Mouse (Mus musculus) stomach, embryonic 15.5 days (tissue): ENCODE measurements around the gene Prph. TPM values are rescaled to one million over a fixed set of nuclear protein-coding genes. Genes with fewer than 3 reads are reported as not detected.

ENCODE experiments used
- ATAC-seq: fragments of 200-750 bp; cut with Nextera tagmentation; 2 replicates; pipeline ENCODE4 v1.8.0; 2017; ENCODE audit warnings: low read depth, moderate number of reproducible peaks, moderate TSS enrichment; ENCODE audit not compliant: insufficient read depth, low FRiP score
- H3K27ac ChIP-seq: fragments of 300-500 bp; sonication (generic); 2 replicates; pipeline ENCODE4 v1.5.1; 2015; ENCODE audit warnings: mild to moderate bottlenecking, inconsistent platforms
- H3K27me3 ChIP-seq: fragments of 300-500 bp; sonication (generic); replicated peaks from 2 replicates; pipeline ENCODE4 v1.6.1; 2015; ENCODE audit warnings: inconsistent platforms
- H3K36me3 ChIP-seq: fragments of 300-500 bp; sonication (generic); 2 replicates; pipeline ENCODE4 v1.6.1; 2015; ENCODE audit warnings: inconsistent platforms
- H3K4me1 ChIP-seq: fragments of 300-500 bp; sonication (generic); 2 replicates; pipeline ENCODE4 v1.6.1; 2015; ENCODE audit warnings: inconsistent platforms
- H3K4me2 ChIP-seq: fragments of 300-500 bp; sonication (generic); 2 replicates; pipeline ENCODE4 v1.6.1; 2015; ENCODE audit warnings: mild to moderate bottlenecking, inconsistent platforms
- H3K4me3 ChIP-seq: fragments of 300-500 bp; sonication (generic); replicated peaks from 2 replicates; pipeline ENCODE4 v1.5.1; 2015; ENCODE audit warnings: inconsistent platforms
- H3K9ac ChIP-seq: fragments of 300-500 bp; sonication (generic); 2 replicates; pipeline ENCODE4 v1.6.1; 2015; ENCODE audit warnings: inconsistent platforms
- H3K9me3 ChIP-seq: fragments of 300-500 bp; sonication (generic); 2 replicates; pipeline ENCODE4 v1.6.1; 2016; ENCODE audit warnings: inconsistent platforms
- WGBS: fragments of 180-500 bp; shearing (Covaris S2); methylation state at CpG from one replicate; pipeline ENCODE4 v1.1.7; 2015; 5-methylcytosine and 5-hydroxymethylcytosine counted together
- polyA plus RNA-seq: library from polyadenylated mRNA; unstranded; fragments of >200 nt; fragmentation: Nextera tagmentation; extraction: Ambion mirVana; gene quantifications from 2 replicates; pipeline ENCODE4 v1.2.1, GENCODE M21; 2015

The Prph gene
- polyA plus RNA-seq, 1 experiment from 2014 or later = 38.7 TPM

- WGBS = 92% methylated on average over 12 of the region's 12 CpGs
- no peak overlapping the region for H3K9ac ChIP-seq
- ATAC-seq = no peak
- H3K4me1 ChIP-seq = peaks cover 15% of the 10 kb centered on the region; the same call in 1 of the 2 replicates
- peaks cover 25% of the 10 kb centered on the region for H3K36me3 ChIP-seq
- H3K27ac ChIP-seq = no peak overlapping the region
- no peaks in the 10 kb centered on the region for H3K9me3 ChIP-seq
- H3K27me3 ChIP-seq = peaks cover 33% of the 10 kb centered on the region
- no peak overlapping the region for H3K4me3 ChIP-seq
- H3K4me2 ChIP-seq = no peak overlapping the region
These were observed 27.3 kb downstream of the Prph start for GRCm38 (mm10) chr15:99082322-99082721.

GRCm38 (mm10) chr15:99082840-99083239, 27.9 kb downstream of the Prph start:
- ATAC-seq = no peak
- Histone ChIP-seq H3K36me3 (peaks cover 25% of the 10 kb centered on the region), H3K27ac (no peak overlapping the region), H3K27me3 (peaks cover 39% of the 10 kb centered on the region), H3K9me3 (no peaks in the 10 kb centered on the region), H3K4me1 (peaks cover 17% of the 10 kb centered on the region), H3K4me3 (no peak overlapping the region), H3K9ac (no peak overlapping the region), H3K4me2 (no peak overlapping the region)
- WGBS = 90% methylated on average over 16 of the region's 16 CpGs

- Histone ChIP-seq H3K4me1 (peaks cover 21% of the 10 kb centered on the region), H3K27me3 (peaks cover 43% of the 10 kb centered on the region), H3K4me3 (no peak overlapping the region), H3K36me3 (peaks cover 25% of the 10 kb centered on the region), H3K9ac (no peak overlapping the region), H3K27ac (no peak overlapping the region), H3K4me2 (no peak overlapping the region), H3K9me3 (no peaks in the 10 kb centered on the region)
- no peak for ATAC-seq
- 67% methylated on average over 9 of the region's 9 CpGs for WGBS
These were observed 28.3 kb downstream of the Prph start for GRCm38 (mm10) chr15:99083258-99083657.

- Histone ChIP-seq H3K36me3 (peaks cover 25% of the 10 kb centered on the region), H3K9ac (no peak overlapping the region), H3K27ac (no peak overlapping the region), H3K27me3 (peaks cover 50% of the 10 kb centered on the region), H3K4me2 (peak overlapping the region; percentile 21; the same call in 1 of the 2 replicates), H3K4me1 (peaks cover 21% of the 10 kb centered on the region), H3K9me3 (no peaks in the 10 kb centered on the region), H3K4me3 (no peak overlapping the region; the same call in 1 of the 2 replicates)
- WGBS = 10% methylated on average over 11 of the region's 11 CpGs
- ATAC-seq = 0 out of 2 replicates have a peak, but pooled peaks have one; percentile 5
These were observed 29.0 kb downstream of the Prph start for GRCm38 (mm10) chr15:99083867-99084557.

GRCm38 (mm10) chr15:99084618-99085017, 29.6 kb downstream of the Prph start:
- Histone ChIP-seq H3K9me3 (no peaks in the 10 kb centered on the region), H3K27ac (no peak overlapping the region), H3K4me3 (no peak overlapping the region; the same call in 1 of the 2 replicates), H3K4me1 (peaks cover 21% of the 10 kb centered on the region), H3K36me3 (peaks cover 25% of the 10 kb centered on the region), H3K27me3 (peaks cover 56% of the 10 kb centered on the region), H3K4me2 (peak overlapping the region; percentile 21; the same call in 1 of the 2 replicates), H3K9ac (no peak overlapping the region)
- 17% methylated on average over 19 of the region's 19 CpGs for WGBS
- ATAC-seq = no peak

GRCm38 (mm10) chr15:99085997-99086396, 31.0 kb downstream of the Prph start:
- no peak overlapping the region for H3K4me3 ChIP-seq
- WGBS = 87% methylated on average over 4 of the region's 4 CpGs
- H3K4me2 ChIP-seq = no peak overlapping the region
- H3K27ac ChIP-seq = no peak overlapping the region
- peaks cover 69% of the 10 kb centered on the region for H3K27me3 ChIP-seq
- peaks cover 22% of the 10 kb centered on the region for H3K36me3 ChIP-seq
- no peaks in the 10 kb centered on the region for H3K9me3 ChIP-seq
- peaks cover 21% of the 10 kb centered on the region for H3K4me1 ChIP-seq
- no peak overlapping the region for H3K9ac ChIP-seq
- ATAC-seq = no peak

- ATAC-seq = no peak
- H3K4me1 ChIP-seq = peaks cover 21% of the 10 kb centered on the region
- 8% methylated on average over 60 of the region's 60 CpGs for WGBS
- H3K36me3 ChIP-seq = peaks cover 12% of the 10 kb centered on the region
- no peak within 1 kb of the TSS for H3K27ac ChIP-seq
- H3K27me3 ChIP-seq = peaks cover 81% of the 10 kb centered on the region
- no peak within 1 kb of the TSS for H3K9ac ChIP-seq
- H3K4me2 ChIP-seq = peak within 1 kb of the TSS; percentile 58
- H3K9me3 ChIP-seq = no peaks in the 10 kb centered on the region
- peak within 1 kb of the TSS; percentile 30; the same call in 1 of the 2 replicates for H3K4me3 ChIP-seq
These were observed 32.5 kb downstream of the Prph start, which contains the start of gene C1ql4 for GRCm38 (mm10) chr15:99087253-99088075. C1ql4 (minus strand) TSS chr15:99087817.

- H3K27ac ChIP-seq = no peak overlapping the region
- peak; percentile 41; the same call in 1 of the 2 replicates for ATAC-seq
- WGBS = under 1% methylated on average over 27 of the region's 27 CpGs
- peak overlapping the region; percentile 30; the same call in 1 of the 2 replicates for H3K4me3 ChIP-seq
- H3K9me3 ChIP-seq = no peaks in the 10 kb centered on the region
- peak overlapping the region; percentile 58 for H3K4me2 ChIP-seq
- H3K9ac ChIP-seq = no peak overlapping the region
- peaks cover 4% of the 10 kb centered on the region; the same call in 1 of the 2 replicates for H3K36me3 ChIP-seq
- peaks cover 89% of the 10 kb centered on the region for H3K27me3 ChIP-seq
- H3K4me1 ChIP-seq = peaks cover 21% of the 10 kb centered on the region
These were observed 33.3 kb downstream of the Prph start for GRCm38 (mm10) chr15:99088292-99088691.

GRCm38 (mm10) chr15:99089069-99089468, 34.1 kb downstream of the Prph start:
- H3K36me3 ChIP-seq = no peaks in the 10 kb centered on the region
- no peak overlapping the region for H3K9ac ChIP-seq
- no peak overlapping the region for H3K27ac ChIP-seq
- no peak for ATAC-seq
- peaks cover 23% of the 10 kb centered on the region for H3K4me1 ChIP-seq
- no peaks in the 10 kb centered on the region for H3K9me3 ChIP-seq
- 19% methylated on average over 14 of the region's 14 CpGs for WGBS
- H3K4me3 ChIP-seq = no peak overlapping the region
- peak overlapping the region; percentile 58; the same call in 1 of the 2 replicates for H3K4me2 ChIP-seq
- peaks cover 90% of the 10 kb centered on the region for H3K27me3 ChIP-seq

GRCm38 (mm10) chr15:99092870-99093269, 37.9 kb downstream of the Prph start, which contains the start of gene Dnajc22:
Dnajc22 (plus strand) TSS chr15:99093170.
- H3K4me1 ChIP-seq = peaks cover 39% of the 10 kb centered on the region
- H3K27me3 ChIP-seq = peaks cover 89% of the 10 kb centered on the region
- no peak within 1 kb of the TSS for H3K27ac ChIP-seq
- 59% methylated on average over 8 of the region's 8 CpGs for WGBS
- peak within 1 kb of the TSS; percentile 92 for H3K4me2 ChIP-seq
- no peaks in the 10 kb centered on the region for H3K9me3 ChIP-seq
- H3K36me3 ChIP-seq = no peaks in the 10 kb centered on the region
- no peak for ATAC-seq
- peak within 1 kb of the TSS; percentile 42 for H3K4me3 ChIP-seq
- 0 out of 2 replicates have a peak within 1 kb of the TSS, but pooled peaks have one; percentile 3 for H3K9ac ChIP-seq

GRCm38 (mm10) chr15:99093291-99094258, 38.6 kb downstream of the Prph start:
- Histone ChIP-seq H3K27ac (no peak overlapping the region), H3K9ac (0 out of 2 replicates have a peak overlapping the region, but pooled peaks have one; percentile 3), H3K4me2 (peak overlapping the region; percentile 92), H3K9me3 (no peaks in the 10 kb centered on the region), H3K4me1 (peaks cover 39% of the 10 kb centered on the region), H3K27me3 (peaks cover 89% of the 10 kb centered on the region), H3K36me3 (no peaks in the 10 kb centered on the region), H3K4me3 (peak overlapping the region; percentile 42)
- 2% methylated on average over 56 of the region's 56 CpGs for WGBS
- ATAC-seq = no peak; the same call in 1 of the 2 replicates
